Mouse (Mus musculus): ENCODE data around the gene Pvr.

Pvr gene

GRCm38 (mm10) chr7:19932877-19933809, 12.2 kb upstream of the Pvr start:
- DNase-seq (ENCODE audit: inconsistent ontology term): peak; percentile 95

GRCm38 (mm10) chr7:19932133-19932876, 11.3 kb upstream of the Pvr start:
- DNase-seq (ENCODE audit: inconsistent ontology term): peak; percentile 66

GRCm38 (mm10) chr7:19930481-19930880, 9.5 kb upstream of the Pvr start:
- DNase-seq (ENCODE audit: inconsistent ontology term): peak; percentile 28

GRCm38 (mm10) chr7:19928486-19928885, 7.5 kb upstream of the Pvr start:
- no peak for DNase-seq (ENCODE audit: inconsistent ontology term)

GRCm38 (mm10) chr7:19926849-19927480, 6.0 kb upstream of the Pvr start:
- no peak for DNase-seq (ENCODE audit: inconsistent ontology term)

GRCm38 (mm10) chr7:19925376-19925775, 4.4 kb upstream of the Pvr start:
- DNase-seq (ENCODE audit: inconsistent ontology term): no peak

GRCm38 (mm10) chr7:19923797-19924196, 2.8 kb upstream of the Pvr start:
- DNase-seq (ENCODE audit: inconsistent ontology term): no peak

GRCm38 (mm10) chr7:19923354-19923753, 2.4 kb upstream of the Pvr start:
- DNase-seq (ENCODE audit: inconsistent ontology term): no peak

- DNase-seq (ENCODE audit: inconsistent ontology term): no peak
Measured at GRCm38 (mm10) chr7:19920166-19920505, 824 bp downstream of the Pvr start.

- no peak for DNase-seq (ENCODE audit: inconsistent ontology term)
Measured at GRCm38 (mm10) chr7:19914558-19914957, 6.4 kb downstream of the Pvr start.

GRCm38 (mm10) chr7:19911695-19912524, 9.1 kb downstream of the Pvr start:
- DNase-seq (ENCODE audit: inconsistent ontology term): no peak

- no peak for DNase-seq (ENCODE audit: inconsistent ontology term)
Measured at GRCm38 (mm10) chr7:19911292-19911658, 9.7 kb downstream of the Pvr start.

- DNase-seq (ENCODE audit: inconsistent ontology term): peak; percentile 64
Measured at GRCm38 (mm10) chr7:19910421-19911291, 10.3 kb downstream of the Pvr start.

GRCm38 (mm10) chr7:19889881-19890280, 31.1 kb downstream of the Pvr start:
- no peak for DNase-seq (ENCODE audit: inconsistent ontology term)

GRCm38 (mm10) chr7:19887849-19888248, 33.1 kb downstream of the Pvr start, which contains the start of gene Ceacam19:
TSS of gene Ceacam19 (minus strand) at chr7:19887965.
- DNase-seq (ENCODE audit: inconsistent ontology term): no peak

- no peak for DNase-seq (ENCODE audit: inconsistent ontology term)
Measured at GRCm38 (mm10) chr7:19880754-19881153, 40.2 kb downstream of the Pvr start.

GRCm38 (mm10) chr7:19876781-19877425, 44.1 kb downstream of the Pvr start:
- peak; percentile 72 for DNase-seq (ENCODE audit: inconsistent ontology term)

- peak; percentile 55 for DNase-seq (ENCODE audit: inconsistent ontology term)
Measured at GRCm38 (mm10) chr7:19875948-19876682, 44.8 kb downstream of the Pvr start.

GRCm38 (mm10) chr7:19871943-19872601, 48.9 kb downstream of the Pvr start:
- no peak for DNase-seq (ENCODE audit: inconsistent ontology term)

All from Muller cell, postnatal 12 days (primary cell).